Mouse (Mus musculus): ENCODE data around the gene Casp1. TPM values are rescaled to one million over a fixed set of nuclear protein-coding genes. Genes with fewer than 3 reads are reported as not detected.

Gene Casp1
- under 1 TPM; 0.52 to 0.62 TPM for total RNA-seq (2021)

- intact Hi-C loops (cut with DNase I), result no loop called here
Observed at GRCm38 (mm10) chr9:5298329-5299131, at the start of gene Casp1. Casp1 (plus strand) TSS chr9:5298517.

GRCm38 (mm10) chr9:5263951-5264475 lies 34.3 kb upstream of the Casp1 start:
- DNase-seq, result no peak
- intact Hi-C loops (cut with DNase I), result no loop called here

More at GRCm38 (mm10) chr9:5298329-5299131, at the start of gene Casp1:
- DNase-seq, result no peak

DNA sequence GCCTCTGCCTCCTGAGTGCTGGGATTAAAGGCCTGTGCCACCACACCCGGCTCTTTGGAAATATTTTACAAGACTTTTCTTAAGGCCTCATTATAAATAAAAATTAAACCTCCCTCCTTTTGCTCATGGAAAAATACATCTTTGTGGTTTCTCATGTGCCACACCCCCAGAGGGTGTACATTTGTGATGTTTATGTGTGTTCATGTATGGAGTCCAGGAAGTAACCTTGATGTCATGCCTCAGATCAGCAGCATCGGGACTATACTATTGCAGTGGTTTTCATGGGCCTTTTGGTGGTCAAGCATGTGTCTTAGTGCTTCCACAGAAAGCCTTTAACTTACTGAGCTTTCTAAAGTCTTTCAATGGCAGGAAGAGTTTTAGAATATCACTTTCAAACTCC lies 28.0 kb upstream of the Casp1 start:
- intact Hi-C loops (cut with DNase I), result no loop called here
- DNase-seq, result no peak

GRCm38 (mm10) chr9:5270884-5271283 lies 27.4 kb upstream of the Casp1 start:
- intact Hi-C loops (cut with DNase I), result no loop called here
- DNase-seq, result no peak

- DNase-seq, result peak in 1 of 2 experiments; percentile 6
Observed at GRCm38 (mm10) chr9:5271334-5271845, 26.9 kb upstream of the Casp1 start.

DNA sequence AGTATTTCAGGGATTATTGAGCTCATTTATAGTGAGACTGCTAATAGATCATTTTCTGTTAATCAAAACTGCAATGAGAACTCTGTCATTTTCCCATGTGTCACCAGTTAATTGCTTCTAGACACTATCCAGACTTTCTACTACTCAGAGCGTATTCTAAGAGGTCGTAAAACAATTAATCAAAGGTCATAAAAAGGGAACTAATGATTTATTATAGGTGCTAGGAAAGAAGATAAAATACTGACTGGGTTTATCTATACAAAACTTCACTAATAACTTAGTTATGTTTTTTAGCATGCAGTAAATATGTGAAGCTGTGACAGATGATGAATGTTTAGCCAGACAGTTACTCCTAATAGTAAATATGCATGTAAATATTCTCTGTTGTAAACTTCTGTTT lies 12.2 kb upstream of the Casp1 start:
- intact Hi-C loops (cut with DNase I), result no loop called here

More at GRCm38 (mm10) chr9:5271334-5271845, 26.9 kb upstream of the Casp1 start:
- intact Hi-C loops (cut with DNase I), result no loop called here

DNA sequence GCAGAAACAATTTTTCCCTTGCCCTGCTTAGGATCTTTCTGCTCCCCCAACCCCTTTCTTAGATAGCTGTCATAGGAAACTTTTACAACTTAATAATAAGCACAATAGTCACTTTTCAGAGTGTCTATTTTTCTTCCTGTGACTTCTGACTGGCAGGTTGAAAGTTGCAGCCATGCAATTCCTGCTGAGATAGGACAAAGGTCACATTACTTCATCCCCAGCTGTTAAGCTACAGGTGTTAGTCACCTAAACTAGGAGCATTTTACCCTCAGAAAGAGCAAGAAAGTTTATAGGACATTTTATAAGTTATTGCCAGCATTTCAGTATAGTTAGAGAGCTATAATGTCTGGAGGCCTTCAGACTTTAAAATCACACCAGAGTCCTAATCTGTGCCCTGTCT lies 11.7 kb upstream of the Casp1 start:
- intact Hi-C loops (cut with DNase I), result no loop called here

More for the DNA sequence above, 12.2 kb upstream of the Casp1 start:
- DNase-seq, result no peak

DNA sequence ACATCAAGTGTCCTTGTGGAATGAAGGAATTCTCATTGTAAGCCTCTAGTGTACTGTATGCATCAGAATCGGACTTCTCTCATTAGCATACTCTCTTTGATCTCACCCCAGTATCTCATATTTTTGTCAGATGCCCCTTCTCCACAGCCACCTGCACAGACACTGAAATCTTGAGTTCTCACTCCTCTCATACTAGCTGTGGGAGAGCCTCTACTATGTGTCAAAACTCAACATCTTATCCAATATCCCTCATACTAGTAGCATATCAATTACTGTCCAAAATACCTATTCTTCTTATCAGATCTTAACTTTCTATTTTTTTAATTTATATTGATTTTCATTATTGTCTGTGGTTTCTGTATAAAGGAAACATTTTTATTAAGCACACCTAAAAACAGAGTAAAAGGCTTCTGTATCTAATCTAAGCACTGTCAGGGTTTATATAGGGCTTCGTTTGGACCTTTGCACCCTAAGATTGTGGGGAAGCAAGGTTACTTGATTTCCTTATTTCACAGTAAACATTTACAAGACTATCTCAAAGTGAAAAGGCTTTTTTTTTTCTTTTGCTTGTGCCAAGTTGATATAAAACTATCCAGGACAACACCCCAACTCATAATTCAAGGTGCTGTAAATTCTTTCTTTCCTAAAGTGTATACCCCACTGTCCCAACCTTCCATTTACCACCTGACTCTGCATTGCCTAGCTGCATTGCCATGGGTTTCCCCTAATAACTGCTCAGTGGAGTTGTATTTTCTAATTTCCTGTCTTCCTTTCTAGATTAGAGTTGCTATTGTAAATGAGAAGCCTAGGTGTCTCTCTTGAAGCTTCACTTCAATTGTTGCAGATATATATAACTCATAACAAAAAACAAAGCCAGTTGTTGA lies 1.7 kb upstream of the Casp1 start:
- DNase-seq, result no peak
- intact Hi-C loops (cut with DNase I), result no loop called here

More for the DNA sequence above, 11.7 kb upstream of the Casp1 start:
- no peak for DNase-seq

GRCm38 (mm10) chr9:5299132-5299381 lies 740 bp downstream of the Casp1 start:
- intact Hi-C loops (cut with DNase I), result no loop called here
- DNase-seq, result no peak

GRCm38 (mm10) chr9:5308561-5308960 lies 10.2 kb downstream of the Casp1 start, which contains the start of gene Casp4:
Casp4 (plus strand) TSS chr9:5308828.
- intact Hi-C loops (cut with DNase I), result no loop called here
- peak; percentile 32 to 33 for DNase-seq

DNA sequence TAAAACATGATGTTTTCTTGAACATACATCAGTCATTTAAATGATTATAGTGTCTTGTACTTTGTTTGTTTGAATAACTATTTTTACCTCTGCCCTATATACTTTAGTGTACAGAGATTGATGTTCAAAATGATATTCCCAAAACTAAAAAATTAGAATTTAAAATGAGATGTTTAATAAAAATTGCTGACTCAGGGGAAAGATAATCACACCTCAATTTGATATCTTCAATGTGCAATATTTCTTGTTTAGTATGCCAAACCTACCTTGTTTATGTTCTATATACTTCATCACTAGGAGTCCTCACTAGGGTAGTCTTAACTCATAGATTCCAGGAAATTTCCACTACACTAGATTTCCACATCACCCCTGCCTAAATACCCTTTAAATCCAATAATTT lies 11.8 kb downstream of the Casp1 start:
- no peak for DNase-seq
- intact Hi-C loops (cut with DNase I), result no loop called here

DNA sequence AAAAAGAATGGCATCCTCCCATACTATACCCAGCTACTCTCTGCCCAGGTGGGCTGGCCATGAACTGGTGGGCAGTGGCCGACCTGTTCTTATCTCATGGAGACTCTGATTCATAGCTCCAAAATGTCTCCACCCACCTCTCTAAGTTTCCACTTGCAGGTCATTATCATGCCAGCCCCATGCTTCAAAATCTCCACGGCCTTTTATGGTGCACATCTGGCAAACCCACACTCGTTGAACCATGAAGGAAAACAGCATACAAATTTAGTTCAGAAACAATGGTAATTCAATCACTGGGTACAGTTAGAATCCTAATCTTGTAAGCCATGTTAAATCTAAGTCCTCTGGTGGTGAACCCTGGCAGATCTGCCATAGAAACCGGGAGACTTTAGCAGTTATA lies 13.1 kb downstream of the Casp1 start:
- peak in 1 of 2 experiments; percentile 3 for DNase-seq
- intact Hi-C loops (cut with DNase I), result no loop called here

DNA sequence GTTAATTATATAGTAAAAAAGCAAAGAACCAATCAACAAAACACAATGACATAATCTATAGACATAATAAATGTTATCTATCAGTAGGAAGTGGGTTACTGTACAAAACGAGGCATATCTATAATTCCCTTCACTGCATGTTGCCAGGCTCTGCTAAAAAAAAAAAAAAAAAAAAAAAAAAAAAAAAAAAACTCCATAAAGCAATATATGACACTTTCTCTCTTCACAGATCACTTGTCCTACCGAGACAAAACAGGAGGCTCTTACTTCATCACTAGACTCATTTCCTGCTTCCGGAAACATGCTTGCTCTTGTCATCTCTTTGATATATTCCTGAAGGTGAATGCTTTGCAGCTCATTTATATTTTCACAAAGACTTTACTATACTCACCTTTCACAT lies 29.9 kb downstream of the Casp1 start:
- intact Hi-C loops (cut with DNase I), result no loop called here
- no peak for DNase-seq

- no peak for DNase-seq
- intact Hi-C loops (cut with DNase I), result no loop called here
Observed at GRCm38 (mm10) chr9:5332441-5332840, 34.1 kb downstream of the Casp1 start.

- intact Hi-C loops (cut with DNase I), result no loop called here
- DNase-seq, result no peak
Observed at GRCm38 (mm10) chr9:5333422-5333821, 35.1 kb downstream of the Casp1 start.

GRCm38 (mm10) chr9:5343092-5343491 lies 44.8 kb downstream of the Casp1 start:
- intact Hi-C loops (cut with DNase I), result no loop called here

GRCm38 (mm10) chr9:5344090-5344489 lies 45.8 kb downstream of the Casp1 start:
- DNase-seq, result peak in 1 of 2 experiments; percentile 10
- intact Hi-C loops (cut with DNase I), result no loop called here

More at GRCm38 (mm10) chr9:5343092-5343491, 44.8 kb downstream of the Casp1 start:
- DNase-seq, result no peak

GRCm38 (mm10) chr9:5345291-5345898 lies 47.1 kb downstream of the Casp1 start, which contains the start of gene Casp12:
Casp12 (plus strand) TSS chr9:5345430.
- intact Hi-C loops (cut with DNase I), result no loop called here

GRCm38 (mm10) chr9:5347381-5347780 lies 49.1 kb downstream of the Casp1 start:
- intact Hi-C loops (cut with DNase I), result no loop called here
- DNase-seq, result no peak

More at GRCm38 (mm10) chr9:5345291-5345898, 47.1 kb downstream of the Casp1 start, which contains the start of gene Casp12:
- peak; percentile 56 to 66 for DNase-seq

DNA sequence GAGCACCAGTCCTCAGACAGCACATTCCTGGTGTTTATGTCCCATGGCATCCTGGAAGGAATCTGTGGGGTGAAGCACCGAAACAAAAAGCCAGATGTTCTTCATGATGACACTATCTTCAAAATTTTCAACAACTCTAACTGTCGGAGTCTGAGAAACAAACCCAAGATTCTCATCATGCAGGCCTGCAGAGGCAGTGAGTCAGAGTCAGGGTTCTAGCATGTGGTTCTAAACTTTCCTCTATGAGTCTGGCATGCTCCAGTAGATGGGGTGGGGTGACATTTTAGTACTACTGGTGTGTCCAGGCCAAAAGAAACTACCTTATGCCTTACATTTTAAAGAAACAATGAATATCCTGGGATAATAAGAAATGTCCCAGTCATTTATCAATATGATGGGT lies 55.4 kb downstream of the Casp1 start:
- intact Hi-C loops (cut with DNase I), result no loop called here
- DNase-seq, result no peak

DNA sequence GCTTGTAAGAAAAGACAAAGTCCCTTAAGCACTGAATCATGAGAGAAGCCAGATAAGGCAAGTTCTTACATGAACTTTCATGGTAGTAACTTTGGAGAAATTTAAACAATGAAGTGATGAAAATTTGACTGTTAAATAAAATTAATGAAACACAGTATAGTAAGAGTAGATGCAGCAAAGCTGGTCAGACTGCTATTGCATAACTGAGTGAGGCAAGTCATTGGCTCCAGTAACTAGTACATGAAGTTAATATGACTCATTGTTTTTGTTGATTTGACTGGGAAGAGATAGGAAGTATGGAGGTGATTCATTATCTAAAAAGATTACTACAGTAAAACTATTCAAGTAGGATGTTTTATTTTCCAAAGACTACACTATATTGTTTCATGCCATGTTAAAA lies 58.5 kb downstream of the Casp1 start:
- intact Hi-C loops (cut with DNase I), result no loop called here
- no peak for DNase-seq
